Comparison of ENCODE assay signal across 8 mouse cellular contexts in genomic region chr11:88619468-88620157, GRCm38 (mm10).
A peak's percentile ranks its signal among the peaks of the same experiment; 100 is the strongest.
DNase-seq lines count a peak whose midpoint lies in the region; ATAC-seq lines count a peak whose summit lies in the region.

No protein-coding gene starts in this region.

- peak overlapping the region; percentile 81 for H3K27ac ChIP-seq in kidney, embryonic 14.5 days (ENCODE audit: low read depth, low read length)
- H3K27ac ChIP-seq in forebrain, embryonic 12.5 days: peak overlapping the region; percentile 82
- no peak overlapping the region for H3K27ac ChIP-seq in limb, embryonic 13.5 days

- H3K4me2 ChIP-seq in kidney, embryonic 14.5 days (replicated peaks; ENCODE audit: low read depth, low read length): 0 out of 2 replicates have a peak overlapping the region, but pooled peaks have one; percentile 5
- peak overlapping the region; percentile 24; the same call in 1 of the 2 replicates for H3K4me2 ChIP-seq in forebrain, embryonic 12.5 days
- H3K4me2 ChIP-seq in limb, embryonic 13.5 days (replicated peaks): peak overlapping the region; percentile 30; the same call in 1 of the 2 replicates

- no peak overlapping the region for H3K9ac ChIP-seq in kidney, embryonic 14.5 days (ENCODE audit: low read depth, low read length)
- no peak overlapping the region for H3K9ac ChIP-seq in forebrain, embryonic 12.5 days
- H3K9ac ChIP-seq in limb, embryonic 13.5 days: no peak overlapping the region

- no peaks in the 10 kb centered on the region for H3K9me3 ChIP-seq in kidney, embryonic 14.5 days (ENCODE audit: control insufficient read depth, low read length)
- H3K9me3 ChIP-seq in forebrain, embryonic 12.5 days: no peaks in the 10 kb centered on the region
- H3K9me3 ChIP-seq in limb, embryonic 13.5 days: no peaks in the 10 kb centered on the region

- 0 out of 2 replicates have a peak, but pooled peaks have one; percentile 7 for ATAC-seq in kidney, embryonic 14.5 days (ENCODE audit: low FRiP score, low TSS enrichment)
- no peak for ATAC-seq in forebrain, embryonic 12.5 days (ENCODE audit: low FRiP score)
- ATAC-seq in limb, embryonic 13.5 days (ENCODE audit: low FRiP score, low read depth): no peak

- WGBS in kidney, embryonic 14.5 days: 46% methylated on average over 7 of the region's 9 CpGs
- WGBS in forebrain, embryonic 12.5 days: 46% methylated on average over 9 of the region's 9 CpGs
- 43% methylated on average over 9 of the region's 9 CpGs for WGBS in limb, embryonic 13.5 days

- H3K27me3 ChIP-seq in kidney, embryonic 14.5 days (ENCODE audit: control insufficient read depth, insufficient read depth, low read length): no peaks in the 10 kb centered on the region
- H3K27me3 ChIP-seq in forebrain, embryonic 12.5 days: no peaks in the 10 kb centered on the region
- peaks cover 5% of the 10 kb centered on the region; the same call in 1 of the 2 replicates for H3K27me3 ChIP-seq in limb, embryonic 13.5 days

- no peak for DNase-seq in kidney, adult 11 months
- DNase-seq in CD4-positive, CD25-positive, alpha-beta regulatory T cell, adult 2 months (ENCODE audit: low read depth, low spot score): peak; percentile 77
- no peak for DNase-seq in right cerebral cortex, adult 2 months (ENCODE audit: low spot score in 2 of 2)
- no peak for DNase-seq in right cerebral cortex, postnatal 10 days (ENCODE audit: low spot score in 2 of 2)
- DNase-seq in urinary bladder, postnatal 10 days (ENCODE audit: low spot score): no peak

- H3K4me3 ChIP-seq in kidney, embryonic 14.5 days (ENCODE audit: low read length): no peak overlapping the region
- no peak overlapping the region for H3K4me3 ChIP-seq in forebrain, embryonic 12.5 days (replicated peaks)
- no peak overlapping the region for H3K4me3 ChIP-seq in limb, embryonic 13.5 days

- H3K36me3 ChIP-seq in kidney, embryonic 14.5 days (ENCODE audit: control insufficient read depth, insufficient read depth, low read length): no peaks in the 10 kb centered on the region
- no peaks in the 10 kb centered on the region; the same call in 1 of the 2 replicates for H3K36me3 ChIP-seq in forebrain, embryonic 12.5 days (replicated peaks)
- H3K36me3 ChIP-seq in limb, embryonic 13.5 days: no peaks in the 10 kb centered on the region; the same call in 1 of the 2 replicates

- H3K4me1 ChIP-seq in kidney, embryonic 14.5 days (ENCODE audit: control insufficient read depth, insufficient read depth, low read length): peaks cover 84% of the 10 kb centered on the region
- H3K4me1 ChIP-seq in forebrain, embryonic 12.5 days: peaks cover 75% of the 10 kb centered on the region
- H3K4me1 ChIP-seq in limb, embryonic 13.5 days: peaks cover 51% of the 10 kb centered on the region
